Mouse (Mus musculus): ENCODE data around the gene Psg19.
"Not testable (repeated sequence)": the region's sequence is repeated elsewhere in the genome, so short reads cannot be mapped to it uniquely, and the experiment has no call there.

Gene Psg19

GRCm38 (mm10) chr7:18798420-18798819 lies at the start of gene Psg19:
Gene Psg19 (minus strand): TSS chr7:18798520.
- DNase-seq (ENCODE audit: low spot score): no peak

DNA sequence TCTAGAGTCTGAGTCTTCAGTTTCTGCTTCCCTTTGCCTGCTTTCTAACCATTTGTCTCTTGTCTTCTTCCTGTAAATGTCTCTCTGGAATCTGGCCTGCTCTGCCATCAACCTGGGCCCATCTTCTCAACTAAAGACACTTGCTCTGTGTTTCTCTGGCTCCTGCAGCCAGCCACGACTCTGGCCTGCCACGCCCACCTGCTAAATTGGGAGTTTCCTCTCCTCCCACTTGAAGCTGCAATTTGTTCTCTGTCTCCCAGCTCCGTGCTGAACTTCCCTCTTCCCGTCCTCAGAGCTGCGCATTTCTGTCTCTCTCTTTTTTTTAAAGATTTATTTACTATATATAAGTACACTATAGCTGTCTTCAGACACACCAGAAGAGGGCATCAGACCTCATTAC lies 46.5 kb upstream of the Psg19 start:
- DNase-seq (ENCODE audit: low spot score): no peak

- no peak for DNase-seq (ENCODE audit: low spot score)
Measured at GRCm38 (mm10) chr7:18841174-18841567, 42.9 kb upstream of the Psg19 start.

DNA sequence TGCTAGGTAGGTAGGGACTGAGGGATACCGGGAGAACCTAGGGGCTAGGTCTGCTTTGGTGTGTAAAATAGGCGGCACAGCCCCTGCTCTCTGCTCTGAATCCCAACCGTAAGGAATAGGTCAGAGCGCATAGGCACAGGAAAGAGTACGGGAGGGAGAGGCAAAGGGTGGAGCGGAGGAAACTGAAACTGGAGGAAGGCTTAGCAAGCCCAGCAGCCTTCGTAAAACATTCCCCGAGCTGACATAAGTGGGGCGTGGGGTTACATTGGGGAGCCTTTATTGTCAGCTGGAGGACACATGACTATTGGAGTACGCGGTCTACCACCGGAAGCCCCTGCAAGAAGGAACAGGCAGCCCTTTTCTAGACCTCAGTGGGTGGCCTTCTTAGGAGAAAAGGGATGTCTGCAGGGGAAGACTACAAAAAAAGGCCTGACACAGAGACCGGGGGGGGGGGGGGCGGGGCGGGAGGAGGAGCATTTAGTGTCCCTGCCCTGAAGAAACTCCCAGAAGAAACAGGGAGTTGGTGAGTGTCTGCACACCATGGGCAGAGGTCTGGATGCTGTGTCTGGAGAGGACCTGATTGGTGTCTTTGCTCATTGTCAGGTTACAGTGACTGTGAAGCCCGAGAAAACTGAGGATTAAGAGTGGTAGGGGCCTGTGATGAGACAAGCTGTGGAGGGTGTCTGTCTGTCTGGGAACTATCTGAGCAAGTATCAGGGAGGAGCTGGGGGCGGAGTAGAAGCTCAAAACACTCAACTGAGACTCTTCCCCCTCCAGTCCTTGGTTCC lies 42.3 kb upstream of the Psg19 start:
- DNase-seq (ENCODE audit: low spot score): peak; percentile 51

- DNase-seq (ENCODE audit: low spot score): no peak
Measured at GRCm38 (mm10) chr7:18839865-18840264, 41.5 kb upstream of the Psg19 start, which contains the start of gene Mill2. Gene Mill2 (plus strand): TSS chr7:18839966.

GRCm38 (mm10) chr7:18832298-18832697 lies 34.0 kb upstream of the Psg19 start:
- no peak for DNase-seq (ENCODE audit: low spot score)

- DNase-seq (ENCODE audit: low spot score): no peak
Measured at GRCm38 (mm10) chr7:18829545-18829944, 31.2 kb upstream of the Psg19 start.

DNA sequence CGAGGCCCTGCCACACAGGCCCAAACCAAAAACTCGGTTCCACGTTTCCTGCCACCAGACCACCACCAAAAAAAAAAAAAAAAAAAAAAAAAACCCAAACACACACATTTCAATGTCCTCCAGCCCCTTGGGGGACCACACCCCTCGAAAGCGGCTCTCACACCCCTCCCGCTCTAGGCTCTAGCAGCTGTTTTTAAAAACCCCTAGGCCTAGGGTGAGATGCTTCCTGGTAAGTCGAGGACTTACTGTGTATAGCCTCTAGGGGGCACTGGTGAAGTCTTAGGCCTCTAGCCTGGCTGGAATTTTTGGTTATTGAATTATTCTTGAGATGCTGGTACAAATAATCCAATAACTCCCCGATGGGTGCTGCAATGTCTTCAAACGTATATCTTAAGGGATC lies 30.3 kb upstream of the Psg19 start:
- DNase-seq (ENCODE audit: low spot score): peak; percentile 45

- DNase-seq (ENCODE audit: low spot score): no peak
Measured at GRCm38 (mm10) chr7:18827792-18828546, 29.6 kb upstream of the Psg19 start.

- DNase-seq (ENCODE audit: low spot score): no peak
Measured at GRCm38 (mm10) chr7:18821507-18821906, 23.2 kb upstream of the Psg19 start, which contains the start of gene Psg17. Gene Psg17 (minus strand): TSS chr7:18821607.

GRCm38 (mm10) chr7:18818301-18818700 lies 20.0 kb upstream of the Psg19 start:
- no peak for DNase-seq (ENCODE audit: low spot score)

- DNase-seq (ENCODE audit: low spot score): no peak
Measured at GRCm38 (mm10) chr7:18803526-18803925, 5.2 kb upstream of the Psg19 start.

DNA sequence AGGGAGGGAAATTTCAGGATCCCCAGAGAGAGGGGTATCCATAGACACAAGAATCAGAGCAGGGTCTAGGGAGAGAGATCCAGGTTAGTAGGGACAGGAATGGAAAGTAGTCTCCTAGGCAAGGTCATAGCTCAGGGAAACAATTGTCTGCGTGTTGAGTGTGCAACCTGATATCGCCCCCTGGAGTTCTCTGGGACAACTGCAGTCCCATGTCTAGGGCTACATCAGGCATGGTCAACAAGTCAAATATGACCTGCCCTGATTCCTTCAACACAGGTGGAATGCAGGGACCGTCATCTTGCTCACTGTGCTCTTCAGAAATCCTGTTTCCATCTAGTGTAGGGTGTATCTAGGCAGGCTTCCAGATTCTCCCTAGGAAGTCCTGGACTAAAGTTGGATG lies 809 bp upstream of the Psg19 start:
- DNase-seq (ENCODE audit: low spot score): peak; percentile 3

- DNase-seq (ENCODE audit: low spot score): not testable (repeated sequence)
Measured at GRCm38 (mm10) chr7:18790671-18791070, 7.6 kb downstream of the Psg19 start.

GRCm38 (mm10) chr7:18781301-18781700 lies 17.0 kb downstream of the Psg19 start:
- DNase-seq (ENCODE audit: low spot score): peak; percentile 34

GRCm38 (mm10) chr7:18779337-18779781 lies 19.0 kb downstream of the Psg19 start:
- no peak for DNase-seq (ENCODE audit: low spot score)

DNA sequence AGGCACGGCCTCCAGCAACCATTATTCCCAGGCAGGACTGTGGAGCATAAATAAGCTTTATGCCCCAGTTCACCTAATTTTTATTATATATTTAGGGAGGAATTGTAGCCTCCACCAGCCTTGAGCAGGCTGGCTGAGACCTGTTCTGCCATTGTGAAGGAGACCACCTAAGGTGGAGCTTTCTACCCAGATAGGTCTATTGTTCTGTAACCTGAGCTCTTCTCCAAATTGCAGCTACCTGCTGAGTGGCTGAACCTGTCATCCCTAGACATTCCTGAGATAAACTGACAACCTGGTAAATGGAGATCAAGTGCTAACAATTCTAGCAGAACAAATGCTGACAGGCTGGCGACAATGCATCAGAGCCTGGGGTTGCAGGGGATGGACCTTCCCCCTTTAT lies 35.4 kb downstream of the Psg19 start:
- DNase-seq (ENCODE audit: low spot score): not testable (repeated sequence)

DNA sequence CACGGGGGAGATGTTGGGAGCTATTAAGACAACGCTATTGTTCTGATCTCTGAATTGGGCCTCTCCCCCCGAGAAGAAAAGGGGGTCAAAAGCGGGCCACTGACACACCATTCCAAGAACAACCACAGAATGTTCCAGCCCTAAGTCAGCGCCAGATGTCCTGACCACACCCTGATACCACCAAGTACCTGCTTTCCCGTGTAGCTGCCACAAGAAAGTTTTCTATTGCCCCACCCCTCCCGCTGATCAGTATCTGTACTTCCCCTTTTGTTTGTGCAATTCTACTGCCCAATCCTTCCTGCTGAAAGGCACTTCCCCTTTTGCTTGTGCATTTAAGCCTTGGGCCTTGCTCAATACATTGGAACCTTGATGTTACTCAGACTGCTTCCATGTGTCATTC lies 38.2 kb downstream of the Psg19 start:
- not testable (repeated sequence) for DNase-seq (ENCODE audit: low spot score)

DNA sequence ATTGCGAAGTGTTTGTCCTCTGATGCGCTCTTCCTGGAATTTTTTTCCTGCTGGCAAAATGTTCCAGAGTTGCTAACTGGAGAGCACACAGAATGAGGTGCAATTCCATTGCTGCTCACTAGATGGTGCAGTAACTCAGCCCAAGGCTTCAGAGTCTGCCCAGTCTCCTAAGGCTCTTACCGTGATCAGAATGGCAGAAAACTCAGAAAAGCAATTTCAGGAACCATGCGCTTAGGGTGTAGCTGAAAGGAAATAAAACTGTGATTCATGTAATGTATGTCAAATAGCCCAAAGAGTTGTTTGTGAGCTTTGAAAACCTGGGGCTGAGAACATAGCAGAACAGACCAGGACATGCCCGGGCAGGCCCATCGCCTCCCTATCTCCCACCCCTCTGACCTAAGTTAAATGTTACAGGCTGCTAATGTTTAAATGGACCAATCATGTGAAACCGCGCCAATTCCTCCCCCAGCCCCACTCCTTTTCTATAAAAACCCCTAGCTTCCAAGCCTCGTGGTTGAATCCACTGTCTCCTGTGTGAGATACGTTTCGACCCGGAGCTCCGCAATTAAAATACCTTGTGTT lies 48.3 kb downstream of the Psg19 start:
- peak; percentile 85 for DNase-seq (ENCODE audit: low spot score)

DNA sequence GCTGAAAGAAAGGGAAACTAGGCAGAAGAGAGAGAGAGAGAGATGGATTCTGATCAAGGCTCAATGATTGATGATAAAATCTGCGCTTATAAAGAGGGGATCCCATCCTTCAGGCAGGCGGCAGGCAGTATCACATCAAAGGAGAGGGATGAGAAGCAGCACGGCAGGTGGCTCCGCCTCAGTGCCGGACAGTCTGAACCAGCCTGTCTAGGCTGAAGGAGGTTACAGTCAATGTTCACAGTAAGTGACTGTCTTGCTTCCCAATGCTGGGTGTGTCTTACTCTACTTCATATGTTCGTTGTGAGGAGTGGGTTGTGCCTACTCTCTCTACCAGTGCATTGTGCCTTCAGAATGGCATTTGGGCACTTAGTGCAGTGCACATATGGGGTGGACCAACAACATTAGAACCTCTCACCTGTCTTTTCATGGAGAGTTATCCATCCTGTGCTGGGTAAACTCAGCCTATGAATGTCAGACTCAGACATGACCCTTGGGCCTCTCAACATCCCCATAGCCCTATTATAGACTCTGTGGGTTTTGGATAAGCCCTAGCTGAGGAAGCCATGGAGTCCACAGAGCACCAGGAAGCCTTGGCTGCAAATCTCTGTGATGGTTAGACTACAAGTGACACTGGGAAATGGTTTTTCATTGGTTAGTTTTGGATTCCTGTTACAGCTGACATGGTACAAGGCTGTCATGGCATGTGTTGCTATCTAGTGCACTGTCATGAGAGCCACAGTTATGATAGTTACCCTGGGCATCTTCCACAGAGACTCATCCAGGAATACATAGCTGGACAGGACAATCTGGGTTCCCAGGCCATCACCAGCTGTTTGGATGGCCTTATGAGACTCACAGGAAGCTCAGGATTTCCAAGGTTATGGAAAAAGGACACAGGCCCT lies 49.1 kb downstream of the Psg19 start:
- DNase-seq (ENCODE audit: low spot score): no peak

- DNase-seq (ENCODE audit: low spot score): not testable (repeated sequence)
Measured at GRCm38 (mm10) chr7:18747420-18747819, 50.9 kb downstream of the Psg19 start.
